Mouse (Mus musculus) granulocyte monocyte progenitor cell, adult 5-6 weeks (primary cell): ENCODE measurements at regions not wholly inside any gene's neighbourhood (a gene's known extent, or its start where the extent isn't known, plus 50 kb on each side); places are given as distances from the start of the nearest gene placed in this dataset.

Experiments
- ATAC-seq: replicated peaks from 2 replicates; pipeline ENCODE4 v1.8.0; 2016; ENCODE audit warnings: mild to moderate bottlenecking, moderate TSS enrichment, inconsistent platforms; ENCODE audit not compliant: poor library complexity, severe bottlenecking

GRCm38 (mm10) chr6:136229791-136230190 lies 56.5 kb upstream of the Grin2b start:
- ATAC-seq = peak; percentile 97

- ATAC-seq = no peak
These were observed 62.2 kb upstream of the Grin2b start for GRCm38 (mm10) chr6:136235473-136235872.

- ATAC-seq = no peak
These were observed 65.7 kb upstream of the Grin2b start for GRCm38 (mm10) chr6:136238989-136239388.

DNA sequence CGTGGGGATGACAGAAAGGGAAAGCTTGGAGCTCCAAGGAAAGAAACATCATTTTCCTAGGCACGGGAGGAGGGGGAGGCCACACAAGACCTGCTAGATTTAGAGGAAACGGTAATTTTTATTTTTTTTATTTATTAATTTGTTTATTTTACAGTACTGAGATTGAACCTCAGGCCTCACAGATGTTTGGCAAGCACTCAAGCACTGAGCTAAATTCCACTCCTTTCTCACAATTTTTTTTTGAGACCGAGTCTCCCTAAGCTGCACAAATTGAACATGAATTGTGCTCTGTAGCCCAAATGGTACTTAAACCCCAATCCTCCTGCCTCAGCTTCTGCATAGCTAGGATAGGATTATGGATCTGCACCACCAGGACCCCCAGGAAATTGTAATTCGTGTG lies 66.1 kb upstream of the Grin2b start:
- ATAC-seq = no peak

DNA sequence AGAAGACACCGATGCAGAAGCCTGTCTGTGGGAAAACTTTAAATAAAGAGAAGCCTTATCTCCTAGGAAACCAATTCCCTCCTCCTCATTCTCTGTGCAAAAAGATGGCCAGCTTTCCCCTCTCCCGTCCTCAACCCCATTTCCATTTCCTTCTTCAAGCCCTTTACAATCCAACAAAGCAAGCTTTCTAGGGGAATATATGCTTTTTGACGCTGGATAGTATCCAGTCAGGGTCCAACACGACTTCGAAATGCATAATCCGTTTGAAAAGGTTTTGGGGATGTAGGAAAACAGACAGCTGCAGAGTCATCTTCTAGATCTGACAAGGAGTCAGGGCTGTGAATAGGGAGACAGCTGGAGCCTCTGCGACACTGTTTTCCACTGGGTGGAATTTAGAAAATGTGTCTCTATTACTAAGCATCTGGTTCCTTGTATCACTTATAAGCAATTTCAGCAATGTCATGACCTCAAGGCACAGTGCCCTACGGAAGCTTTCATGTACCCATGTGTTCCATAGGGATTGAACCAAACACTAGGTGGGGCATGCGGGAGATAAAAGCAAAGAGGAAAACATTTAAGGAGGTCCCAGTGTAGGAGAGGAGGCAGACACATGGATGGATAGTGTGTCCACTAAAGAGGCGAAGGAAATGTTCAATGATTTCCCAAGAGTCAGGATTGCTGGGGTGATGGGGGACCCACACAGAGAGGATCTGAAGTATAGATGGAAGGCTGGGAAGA lies 68.4 kb upstream of the Grin2b start:
- no peak for ATAC-seq

DNA sequence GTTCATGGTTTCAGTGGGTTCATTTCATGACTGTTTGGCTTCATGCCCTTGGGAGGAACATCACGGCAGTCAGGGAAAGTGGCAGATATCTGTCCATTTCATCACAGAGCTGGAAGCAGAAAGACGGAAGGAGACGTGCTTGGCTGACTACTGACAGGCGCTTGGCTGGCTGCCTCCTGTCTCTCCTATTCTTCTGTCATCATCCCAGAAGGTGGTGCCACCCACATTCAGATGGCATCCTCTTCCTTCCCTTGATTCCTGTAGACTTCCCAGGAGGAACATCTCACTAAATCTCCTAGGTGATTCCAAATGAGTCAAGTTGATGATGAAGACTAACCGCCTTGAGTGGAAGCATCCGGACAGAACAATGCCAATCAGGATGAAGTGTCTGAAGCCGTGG lies 71.6 kb upstream of the Grin2b start:
- no peak for ATAC-seq

GRCm38 (mm10) chr6:136255726-136256512 lies 71.4 kb upstream of the Gm8994 start:
- no peak for ATAC-seq

- ATAC-seq = no peak
These were observed 51.6 kb upstream of the Gm8994 start for GRCm38 (mm10) chr6:136275742-136276141.

DNA sequence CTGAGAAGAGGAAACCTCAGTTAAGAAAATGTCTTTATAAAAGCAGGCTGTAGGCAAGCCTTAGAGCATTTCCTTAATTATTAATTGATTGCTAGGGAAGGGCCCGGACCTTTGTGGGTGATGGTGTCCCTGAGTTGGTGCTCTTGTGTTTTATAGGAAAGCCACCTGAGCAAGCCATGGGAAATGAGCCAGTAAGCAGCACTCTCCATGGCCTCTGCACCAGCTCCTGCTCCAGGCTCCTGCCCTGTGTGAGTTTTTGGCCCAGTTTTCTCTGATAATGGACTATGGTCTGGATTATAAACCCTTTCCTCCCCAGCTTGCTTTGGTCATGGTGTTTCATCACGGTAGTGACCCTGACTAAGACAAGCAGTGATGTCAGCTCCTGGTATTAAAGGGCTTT lies 50.6 kb upstream of the Gm8994 start:
- no peak for ATAC-seq
